Mouse (Mus musculus) testis, adult 2 months (tissue): ENCODE results near the gene Slc34a3.

Experiments used
- CTCF ChIP-seq: fragments of 200-500 bp; IDR thresholded peaks from 2 replicates; pipeline ENCODE4 v1.5.1; 2012; ENCODE audit warnings: low read depth, mild to moderate bottlenecking, inconsistent platforms, low read length, moderate library complexity; ENCODE audit not compliant: control insufficient read depth, insufficient read depth, insufficient replicate concordance
- POLR2A ChIP-seq: fragments of 200-500 bp; IDR thresholded peaks from 2 replicates; pipeline ENCODE4 v1.6.1; 2012; ENCODE audit warnings: low read depth, mild to moderate bottlenecking, inconsistent platforms, low read length, moderate library complexity; ENCODE audit not compliant: control insufficient read depth

GRCm38 (mm10) chr2:25236614-25237013 is 2.5 kb upstream of the Slc34a3 start, which contains the start of gene Rnf224:
- TF ChIP-seq POLR2A (no peak), CTCF (no peak)
